Mouse (Mus musculus) liver (tissue): ENCODE results near the gene Pigl.
A peak's percentile ranks its signal among the peaks of the same experiment; 100 is the strongest.
"Not testable (repeated sequence)": the region's sequence is repeated elsewhere in the genome, so short reads cannot be mapped to it uniquely, and the experiment has no call there.

ENCODE experiments used
- DNase-seq: peaks from one replicate; pipeline ENCODE4 v3.0.0-alpha.2; 2020; ENCODE audit warnings: mixed read lengths

Gene Pigl

DNA sequence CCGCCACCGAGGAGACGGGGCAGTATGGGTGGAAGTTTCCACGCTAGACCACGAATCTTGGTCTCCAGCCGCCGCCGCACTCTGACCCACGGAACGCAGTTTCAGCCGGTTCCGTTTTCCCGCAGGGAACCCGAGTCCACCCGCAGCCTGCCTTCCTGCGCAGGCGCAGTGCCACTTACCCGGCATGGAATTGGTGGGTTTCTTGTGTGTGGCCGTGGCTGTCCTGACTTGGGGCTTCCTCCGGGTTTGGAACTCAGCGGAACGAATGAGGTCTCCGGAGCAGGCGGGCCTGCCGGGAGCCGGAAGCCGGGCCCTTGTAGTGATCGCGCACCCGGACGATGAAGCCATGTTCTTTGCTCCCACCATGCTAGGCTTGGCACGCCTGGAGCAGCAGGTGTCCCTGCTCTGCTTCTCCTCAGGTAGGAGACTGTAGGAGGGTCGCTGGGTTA, at the start of gene Pigl, which contains the start of gene Ncor1:
Pigl (plus strand) TSS at position 185 of the 449 bp plus-strand sequence.
Ncor1 (minus strand) TSS at position 266 of the 449 bp plus-strand sequence.
- peak; percentile 90 for DNase-seq

DNA sequence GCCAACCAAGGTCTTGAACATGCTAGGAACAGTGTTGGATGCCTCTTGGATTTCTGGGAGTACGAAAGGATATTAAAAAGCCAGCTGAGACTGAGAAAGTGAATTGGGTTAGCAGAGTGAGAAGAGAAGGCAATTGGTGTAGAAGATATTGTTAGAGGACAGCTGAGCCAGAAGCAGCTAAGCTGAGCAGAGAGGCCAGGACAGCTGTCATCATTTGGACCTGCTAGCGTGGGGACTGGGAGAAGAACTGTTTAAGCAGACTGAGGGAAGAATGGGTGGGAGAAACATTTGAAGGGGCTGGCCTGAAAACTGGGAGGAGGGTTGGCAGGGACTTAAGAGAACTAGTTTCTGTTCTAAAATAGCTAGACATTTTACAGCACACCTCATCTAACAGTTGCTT, 49.4 kb upstream of the Pigl start:
- no peak for DNase-seq

DNA sequence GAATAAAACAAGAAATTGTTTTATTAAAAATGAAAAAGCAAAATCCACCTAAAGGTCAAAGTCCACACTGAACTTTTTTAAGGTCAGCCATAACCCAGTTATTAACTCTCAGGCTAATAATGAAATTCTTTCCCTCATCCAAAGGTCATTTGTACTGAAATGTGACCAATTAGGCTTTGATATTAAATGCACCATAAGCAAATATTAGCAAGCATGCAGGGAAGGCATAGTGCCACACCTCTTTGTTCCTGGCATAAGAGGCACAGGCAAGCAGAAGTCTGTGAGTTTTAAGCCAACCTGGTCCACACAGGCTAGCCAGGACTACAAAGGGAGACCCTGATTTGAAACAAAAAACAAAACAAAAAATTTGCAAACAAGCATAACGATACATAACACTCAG, 48.6 kb upstream of the Pigl start:
- DNase-seq, result no peak

GRCm38 (mm10) chr11:62415026-62415425, 43.2 kb upstream of the Pigl start:
- no peak for DNase-seq

DNA sequence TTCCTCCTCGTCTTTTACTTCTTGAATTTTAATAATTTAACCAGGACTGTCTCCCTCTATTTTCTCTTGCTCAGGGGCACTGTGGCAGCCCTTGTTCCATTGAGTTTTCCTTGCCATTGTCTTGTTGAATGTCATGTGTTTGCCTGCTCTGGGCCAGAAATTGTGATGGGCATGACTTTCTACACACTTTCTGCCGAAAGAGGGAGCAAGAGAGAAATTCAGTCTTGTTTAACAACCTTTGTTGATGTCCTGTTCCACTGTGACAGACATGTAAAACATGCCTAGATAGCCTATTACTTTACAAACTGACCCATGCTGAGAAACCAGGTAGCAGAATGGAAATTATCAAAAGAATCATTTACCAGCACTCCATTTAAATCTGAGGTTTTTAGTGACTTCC, 33.7 kb upstream of the Pigl start:
- no peak for DNase-seq

DNA sequence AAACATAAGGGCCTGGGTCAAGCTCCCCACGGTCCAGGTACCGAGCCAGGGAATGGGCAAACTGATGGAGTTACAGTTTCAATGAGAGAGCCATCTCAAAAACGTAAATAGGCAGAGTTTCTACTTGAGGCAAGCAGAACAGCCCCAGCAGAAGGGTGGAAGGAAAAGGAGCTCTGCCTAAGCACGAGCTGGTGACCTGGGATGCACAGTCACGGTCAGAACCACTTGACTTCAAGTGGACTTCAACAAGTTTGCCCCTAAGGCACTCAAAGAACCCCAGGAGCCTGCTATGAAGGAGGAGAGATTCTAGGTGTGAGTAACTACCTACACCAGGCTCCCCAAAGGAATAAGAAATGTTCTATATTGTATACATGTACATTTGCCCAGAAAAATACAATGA, 32.0 kb upstream of the Pigl start:
- DNase-seq, result no peak

DNA sequence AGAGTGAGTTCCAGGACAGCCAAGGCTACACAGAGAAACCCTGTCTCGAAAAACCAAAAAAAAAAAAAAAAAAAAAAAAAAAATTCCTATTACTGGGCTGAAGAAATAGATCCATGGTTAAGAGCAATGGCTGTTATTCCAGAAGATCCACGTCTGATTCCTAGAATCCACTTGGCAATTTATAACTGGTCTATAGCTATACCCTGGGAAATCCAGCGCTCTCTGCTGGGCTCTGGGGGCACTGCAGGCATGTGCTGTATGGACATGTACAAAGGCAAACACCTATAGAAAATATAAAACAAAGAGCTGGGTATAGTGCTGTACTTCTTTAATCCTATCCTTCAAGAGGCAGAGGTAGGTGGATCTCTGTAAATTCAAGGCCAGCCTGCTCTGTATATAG, 31.2 kb upstream of the Pigl start:
- peak; percentile 61 for DNase-seq

- DNase-seq, result no peak
Measured at GRCm38 (mm10) chr11:62432211-62432610, 26.0 kb upstream of the Pigl start.

DNA sequence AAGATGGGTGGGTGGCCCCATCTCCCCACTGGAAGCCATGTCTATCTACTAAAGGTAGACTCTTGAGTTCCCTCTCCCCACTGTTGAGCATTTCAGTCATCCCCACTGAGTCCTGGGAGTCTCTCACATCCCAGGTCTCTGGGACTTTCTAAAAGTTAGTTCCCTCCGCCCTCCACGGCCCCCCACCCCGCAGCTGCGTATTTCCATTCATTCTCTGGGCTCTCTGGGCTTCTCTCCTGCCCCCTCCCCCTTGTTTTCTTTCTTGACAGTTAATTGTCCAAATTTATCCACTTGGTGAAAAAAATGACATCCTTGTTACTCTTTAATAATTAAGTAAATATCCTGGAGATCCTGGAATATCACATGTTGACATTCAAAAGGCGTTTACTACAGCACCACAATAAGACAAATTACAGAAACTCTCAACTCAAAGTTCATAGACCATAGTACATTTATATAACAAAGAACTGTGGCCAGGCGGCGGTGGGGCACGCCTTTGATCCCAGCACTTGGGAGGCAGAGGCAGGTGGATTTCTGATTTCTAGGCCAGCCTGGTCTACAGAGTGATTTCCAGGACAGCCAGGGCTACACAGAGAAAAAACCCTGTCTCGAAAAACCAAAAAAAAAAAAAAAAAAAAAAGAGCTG, 17.5 kb upstream of the Pigl start:
- no peak for DNase-seq

GRCm38 (mm10) chr11:62445799-62446198, 12.5 kb upstream of the Pigl start:
- DNase-seq, result no peak

DNA sequence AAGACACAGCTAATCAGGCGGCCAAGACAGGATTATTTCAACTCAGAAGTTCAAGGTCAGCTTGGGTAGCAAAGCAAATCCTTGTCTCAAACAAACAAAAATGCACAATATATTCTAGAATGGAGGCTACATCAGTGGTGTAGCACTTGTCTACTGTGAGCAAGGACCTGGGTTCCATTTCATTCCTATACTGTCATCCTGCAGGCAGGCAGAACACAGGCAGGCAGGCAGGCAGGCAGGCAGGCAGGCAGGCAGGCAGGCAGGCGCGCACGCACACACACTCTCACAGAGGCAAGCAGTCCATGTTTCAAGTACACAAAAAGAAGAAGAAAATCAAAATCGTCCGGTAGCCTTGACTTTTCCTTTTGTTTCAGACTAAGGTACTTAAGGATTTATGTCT, 9.3 kb upstream of the Pigl start:
- DNase-seq, result no peak

- no peak for DNase-seq
Measured at GRCm38 (mm10) chr11:62455193-62455592, 3.1 kb upstream of the Pigl start.

- DNase-seq, result no peak
Measured at GRCm38 (mm10) chr11:62456021-62456482, 2.2 kb upstream of the Pigl start.

DNA sequence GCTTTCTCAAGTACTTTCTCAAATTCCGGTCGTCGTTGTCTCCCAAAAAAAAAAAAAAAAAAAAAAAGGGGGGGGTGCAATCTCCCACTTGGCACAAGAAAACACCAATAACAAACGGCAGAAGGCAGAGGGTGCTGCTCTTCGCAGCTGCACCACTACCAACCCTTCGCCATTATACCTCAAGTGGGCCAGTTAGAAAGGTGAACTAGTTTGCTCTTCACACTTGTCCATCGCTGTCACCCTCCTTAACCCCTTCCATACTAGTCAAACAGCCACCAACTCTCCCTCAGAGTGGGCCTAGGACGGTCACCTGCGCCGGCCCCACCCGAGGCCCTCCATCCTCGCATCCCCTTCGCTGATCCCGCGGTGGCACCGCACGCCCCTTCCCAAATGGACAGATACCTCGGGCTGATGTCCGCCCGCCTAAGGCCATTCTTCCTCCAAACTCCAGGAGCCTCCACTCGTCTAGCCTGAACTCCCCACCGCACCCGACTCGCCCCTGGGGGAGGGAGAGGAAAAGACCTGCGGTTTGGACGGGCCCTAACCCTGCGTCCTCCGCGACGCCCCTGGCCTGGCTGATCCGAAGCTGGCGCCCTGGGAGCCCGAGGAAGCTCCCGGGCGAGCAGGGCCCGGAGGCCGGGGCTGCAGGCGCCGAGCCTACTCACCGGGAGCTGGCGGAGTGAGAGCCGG, 1.6 kb upstream of the Pigl start:
- peak; percentile 61 for DNase-seq

DNA sequence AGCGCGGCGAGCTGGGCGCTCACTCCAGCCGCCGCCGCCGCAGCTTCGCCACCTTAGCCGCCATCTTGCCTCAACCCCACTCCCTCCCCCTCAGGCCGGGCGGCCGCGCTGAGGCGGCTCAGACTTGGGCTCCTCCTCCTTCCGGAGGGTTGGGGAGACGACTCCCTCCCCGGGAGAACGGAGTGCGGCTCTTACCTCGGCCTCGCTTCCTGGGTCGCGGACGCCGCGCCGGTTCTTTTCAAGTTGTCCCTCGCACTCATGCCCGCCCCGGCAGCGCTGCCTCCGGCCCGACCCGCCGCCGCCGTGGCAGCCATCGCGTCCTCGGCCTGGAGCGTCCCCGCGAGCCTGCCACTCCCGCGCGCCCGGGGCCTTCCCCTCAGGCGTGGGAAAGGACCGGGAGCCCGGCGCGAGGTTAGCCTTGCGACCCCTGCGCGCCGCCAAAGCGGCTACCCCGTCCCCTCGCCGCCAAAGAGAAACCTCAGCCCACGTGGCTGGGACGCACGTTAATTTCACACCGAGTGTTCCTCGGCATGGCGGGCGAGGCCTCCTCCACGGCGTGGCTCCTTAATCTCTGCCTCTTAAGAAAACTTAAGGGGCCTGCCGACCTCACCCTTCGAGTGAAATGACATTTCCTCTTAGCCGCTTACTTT, 894 bp upstream of the Pigl start:
- peak; percentile 94 for DNase-seq

- no peak for DNase-seq
Measured at GRCm38 (mm10) chr11:62457891-62458270, 379 bp upstream of the Pigl start.

GRCm38 (mm10) chr11:62458780-62459179, 520 bp downstream of the Pigl start:
- DNase-seq, result peak; percentile 54

GRCm38 (mm10) chr11:62462529-62462928, 4.3 kb downstream of the Pigl start:
- DNase-seq, result not testable (repeated sequence)

DNA sequence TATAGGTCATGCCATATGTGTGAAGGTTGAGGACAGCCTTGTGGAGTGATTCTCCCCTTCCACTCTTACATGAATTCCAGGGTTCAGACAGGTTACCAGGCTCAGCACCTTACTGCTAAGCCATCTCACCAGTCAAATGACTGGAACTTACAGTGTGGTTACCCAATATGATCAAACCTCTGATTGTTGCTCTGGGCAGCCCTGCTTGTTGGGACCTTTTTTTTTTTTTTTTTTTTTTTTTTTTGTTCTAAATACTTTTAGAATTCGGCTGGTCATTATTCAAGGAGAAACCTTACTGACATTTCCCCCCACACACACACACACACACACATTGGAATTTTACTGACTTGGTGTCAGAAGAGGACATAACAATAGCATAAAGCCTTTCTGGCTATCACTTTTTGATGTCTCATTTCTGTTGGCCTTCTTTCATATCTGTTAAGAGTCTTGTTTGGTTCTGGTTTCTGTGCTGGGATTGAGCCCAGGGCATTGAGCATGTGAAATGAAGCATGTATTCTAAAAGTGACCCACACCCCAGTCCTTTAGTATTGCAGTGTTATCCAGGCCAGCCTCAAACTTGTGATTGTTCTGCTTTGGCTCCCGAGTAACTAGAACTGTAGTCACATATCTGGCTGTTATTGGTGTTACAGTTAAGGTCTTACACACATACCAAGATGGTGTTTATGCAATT, 5.1 kb downstream of the Pigl start:
- DNase-seq, result no peak

DNA sequence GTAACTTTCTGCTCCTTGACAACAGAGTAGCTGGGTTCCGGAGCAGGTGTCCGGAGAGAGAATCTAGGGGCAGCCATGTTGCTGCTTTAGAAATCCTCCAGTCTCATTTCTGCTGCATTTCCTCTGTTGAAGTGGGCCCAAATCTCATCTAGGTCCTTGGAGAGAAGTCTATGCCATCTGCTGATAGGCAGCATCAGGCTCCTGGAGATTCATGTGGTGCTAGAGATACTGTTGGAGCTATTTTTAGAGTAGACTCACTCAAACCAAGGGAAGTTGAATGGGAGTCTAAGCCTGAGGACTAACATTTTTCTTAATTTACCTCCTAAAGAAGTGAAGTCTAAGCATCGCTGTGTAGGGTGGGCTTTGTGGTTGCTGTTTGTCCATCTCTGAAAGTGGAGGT, 6.4 kb downstream of the Pigl start:
- DNase-seq, result peak; percentile 51

- DNase-seq, result peak; percentile 49
Measured at GRCm38 (mm10) chr11:62465849-62466248, 7.6 kb downstream of the Pigl start.

DNA sequence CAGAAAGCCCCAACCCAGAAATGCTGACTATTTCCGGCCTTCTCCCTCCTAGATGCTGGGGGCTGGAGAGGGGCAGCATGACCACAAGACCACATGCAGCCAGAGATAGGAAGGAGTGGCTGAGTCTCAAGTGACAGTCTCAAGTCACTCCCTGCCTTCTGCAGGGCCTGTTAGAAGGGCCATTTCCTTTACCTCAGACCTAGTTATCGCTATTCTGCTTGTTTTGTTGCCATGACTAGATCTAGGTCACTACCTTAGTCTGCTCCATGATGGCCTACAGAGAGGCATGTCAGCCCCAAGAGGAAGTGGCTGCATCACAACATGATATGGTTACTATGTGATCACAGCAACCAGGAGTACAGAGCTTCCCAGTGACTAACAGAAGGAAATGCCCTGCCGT, 8.3 kb downstream of the Pigl start:
- DNase-seq, result peak; percentile 58

GRCm38 (mm10) chr11:62467289-62467688, 9.0 kb downstream of the Pigl start:
- DNase-seq, result not testable (repeated sequence)
